Mouse (Mus musculus) right cerebral cortex, postnatal 10 days (tissue): ENCODE data around the gene Gon4l.
"Not testable (repeated sequence)": the region's sequence is repeated elsewhere in the genome, so short reads cannot be mapped to it uniquely, and the experiment has no call there.

Experiments
- DNase-seq, 2 experiments: peaks; one replicate each; pipeline ENCODE4 v3.0.0; 2021; ENCODE audit warnings: low spot score in 2 of 2

Gene Gon4l

GRCm38 (mm10) chr3:88834951-88835491 is at the start of gene Gon4l:
TSS of gene Gon4l (plus strand) at chr3:88835231.
- peak in 1 of 2 experiments; percentile 58 for DNase-seq

- not testable (repeated sequence) for DNase-seq
Observed at GRCm38 (mm10) chr3:88786323-88786722, 48.7 kb upstream of the Gon4l start.

- DNase-seq: not testable (repeated sequence)
Observed at GRCm38 (mm10) chr3:88786805-88787204, 48.2 kb upstream of the Gon4l start.

GRCm38 (mm10) chr3:88788033-88788432 is 47.0 kb upstream of the Gon4l start:
- not testable (repeated sequence) for DNase-seq

GRCm38 (mm10) chr3:88797507-88797906 is 37.5 kb upstream of the Gon4l start:
- not testable (repeated sequence) for DNase-seq

GRCm38 (mm10) chr3:88803910-88804540 is 31.0 kb upstream of the Gon4l start:
- DNase-seq: no peak

- DNase-seq: no peak
Observed at GRCm38 (mm10) chr3:88825710-88826109, 9.3 kb upstream of the Gon4l start.

- DNase-seq: no peak
Observed at GRCm38 (mm10) chr3:88827231-88827630, 7.8 kb upstream of the Gon4l start.

GRCm38 (mm10) chr3:88831177-88832121 is 3.6 kb upstream of the Gon4l start:
- peak; percentile 89 to 92 for DNase-seq

- DNase-seq: peak; percentile 80 to 89
Observed at GRCm38 (mm10) chr3:88832388-88832787, 2.6 kb upstream of the Gon4l start.

GRCm38 (mm10) chr3:88849172-88849571 is 14.1 kb downstream of the Gon4l start:
- DNase-seq: no peak

- no peak for DNase-seq
Observed at GRCm38 (mm10) chr3:88855837-88856236, 20.8 kb downstream of the Gon4l start.

- no peak for DNase-seq
Observed at GRCm38 (mm10) chr3:88862129-88862528, 27.1 kb downstream of the Gon4l start.

GRCm38 (mm10) chr3:88866735-88867134 is 31.7 kb downstream of the Gon4l start:
- DNase-seq: not testable (repeated sequence)

GRCm38 (mm10) chr3:88867177-88867576 is 32.1 kb downstream of the Gon4l start:
- DNase-seq: not testable (repeated sequence)

GRCm38 (mm10) chr3:88868449-88868848 is 33.4 kb downstream of the Gon4l start:
- DNase-seq: not testable (repeated sequence)

- not testable (repeated sequence) for DNase-seq
Observed at GRCm38 (mm10) chr3:88882536-88882935, 47.5 kb downstream of the Gon4l start.

GRCm38 (mm10) chr3:88893011-88893410 is 58.0 kb downstream of the Gon4l start:
- DNase-seq: not testable (repeated sequence)

- DNase-seq: no peak
Observed at GRCm38 (mm10) chr3:88904803-88905202, 69.8 kb downstream of the Gon4l start.

GRCm38 (mm10) chr3:88905209-88905608 is 70.2 kb downstream of the Gon4l start:
- no peak for DNase-seq

- no peak for DNase-seq
Observed at GRCm38 (mm10) chr3:88905741-88906140, 70.7 kb downstream of the Gon4l start.

GRCm38 (mm10) chr3:88906393-88907159 is 71.5 kb downstream of the Gon4l start:
- no peak for DNase-seq
